Mouse (Mus musculus) gastrocnemius, postnatal 25 days (tissue): ENCODE measurements around the gene Emid1. TPM values are rescaled to one million over a fixed set of nuclear protein-coding genes. Genes with fewer than 3 reads are reported as not detected.
A peak's percentile ranks its signal among the peaks of the same experiment; 100 is the strongest.

Experiments used
- DNase-seq: peaks from one replicate; pipeline ENCODE4 v3.0.0; 2022
- total RNA-seq, 2 experiments: library from RNA; stranded (reverse); gene quantifications; 1 replicate in 1 of 2; 2 replicates in 1 of 2; pipeline ENCODE4 v1.2.3; 2021

Emid1 gene
- total RNA-seq, 2 experiments from 2014 or later = 9.4 to 15.4 TPM

GRCm38 (mm10) chr11:5063561-5064281 lies 88.3 kb downstream of the Emid1 start:
- no peak for DNase-seq

GRCm38 (mm10) chr11:5062860-5063505 lies 89.1 kb downstream of the Emid1 start:
- no peak for DNase-seq

GRCm38 (mm10) chr11:5062326-5062725 lies 89.7 kb downstream of the Emid1 start:
- DNase-seq = no peak

- DNase-seq = peak; percentile 93
Observed at GRCm38 (mm10) chr11:5061413-5062139, 90.5 kb downstream of the Emid1 start.

GRCm38 (mm10) chr11:5060756-5061412 lies 91.2 kb downstream of the Emid1 start:
- no peak for DNase-seq

- DNase-seq = no peak
Observed at GRCm38 (mm10) chr11:5059704-5060156, 92.3 kb downstream of the Emid1 start.

GRCm38 (mm10) chr11:5059230-5059629 lies 92.8 kb downstream of the Emid1 start:
- no peak for DNase-seq

- no peak for DNase-seq
Observed at GRCm38 (mm10) chr11:5058783-5059182, 93.3 kb downstream of the Emid1 start.

GRCm38 (mm10) chr11:5057856-5058641 lies 94.0 kb downstream of the Emid1 start, which contains the start of gene Rasl10a:
Gene Rasl10a, plus strand, starts transcription at chr11:5058128.
- no peak for DNase-seq

GRCm38 (mm10) chr11:5057541-5057855 lies 94.6 kb downstream of the Emid1 start:
- DNase-seq = no peak

- DNase-seq = no peak
Observed at GRCm38 (mm10) chr11:5057064-5057463, 95.0 kb downstream of the Emid1 start.

Other genes with a start within 250 kb of the Emid1 start
- gene Nefh, start 204.2 kb downstream of the Emid1 start, total RNA-seq = not detected
- gene Ap1b1, start 165.4 kb downstream of the Emid1 start, total RNA-seq = 10 to 100 TPM; 31.0 to 36.4 TPM
- not detected for gene Rasl10a, start 94.1 kb downstream of the Emid1 start, total RNA-seq
- gene Gas2l1, start 86.9 kb downstream of the Emid1 start, total RNA-seq = 1 to 10 TPM; 6.0 to 9.4 TPM
- 10 to 100 TPM; 19.3 to 24.1 TPM for gene Rhbdd3, start 53.3 kb downstream of the Emid1 start, total RNA-seq
- gene Ewsr1, start 53.0 kb downstream of the Emid1 start, total RNA-seq = 10 to 100 TPM; 69.3 to 82.6 TPM
- gene Kremen1, start 109.3 kb upstream of the Emid1 start, total RNA-seq = 10 to 100 TPM; 35.0 to 47.6 TPM